Mouse (Mus musculus): Measurements from ENCODE around the gene Immt. TPM values are rescaled to one million over a fixed set of nuclear protein-coding genes. Genes with fewer than 3 reads are reported as not detected.

The Immt gene
- total RNA-seq, 2 experiments from 2014 or later: 126 to 150 TPM

Other genes starting within 250 kb of the Immt start
- gene Kdm3a, start 198.3 kb upstream of the Immt start, total RNA-seq (2021): 10 to 100 TPM; 48.9 to 53.7 TPM
- 10 to 100 TPM; 81.4 to 81.5 TPM for gene Reep1, start 123.8 kb upstream of the Immt start, total RNA-seq (2021)
- 10 to 100 TPM; 27.8 to 29.6 TPM for gene Mrpl35, start 4.4 kb upstream of the Immt start, total RNA-seq (2021)
- 10 to 100 TPM; 74.3 to 74.8 TPM for gene Ptcd3, start 77.4 kb downstream of the Immt start, total RNA-seq (2021)
- 10 to 100 TPM; 31.8 to 31.9 TPM for gene Polr1a, start 77.7 kb downstream of the Immt start, total RNA-seq (2021)

All from left cerebral cortex, adult 2 months (tissue).